Mouse (Mus musculus) frontal cortex, postnatal 36 days (tissue): ENCODE measurements around the gene Krt18.

Experiments
- DNase-seq, 2 experiments: peaks; one replicate each; pipeline ENCODE4 v3.0.0; 2022; ENCODE audit warnings: low spot score in 2 of 2

Krt18 gene

DNA sequence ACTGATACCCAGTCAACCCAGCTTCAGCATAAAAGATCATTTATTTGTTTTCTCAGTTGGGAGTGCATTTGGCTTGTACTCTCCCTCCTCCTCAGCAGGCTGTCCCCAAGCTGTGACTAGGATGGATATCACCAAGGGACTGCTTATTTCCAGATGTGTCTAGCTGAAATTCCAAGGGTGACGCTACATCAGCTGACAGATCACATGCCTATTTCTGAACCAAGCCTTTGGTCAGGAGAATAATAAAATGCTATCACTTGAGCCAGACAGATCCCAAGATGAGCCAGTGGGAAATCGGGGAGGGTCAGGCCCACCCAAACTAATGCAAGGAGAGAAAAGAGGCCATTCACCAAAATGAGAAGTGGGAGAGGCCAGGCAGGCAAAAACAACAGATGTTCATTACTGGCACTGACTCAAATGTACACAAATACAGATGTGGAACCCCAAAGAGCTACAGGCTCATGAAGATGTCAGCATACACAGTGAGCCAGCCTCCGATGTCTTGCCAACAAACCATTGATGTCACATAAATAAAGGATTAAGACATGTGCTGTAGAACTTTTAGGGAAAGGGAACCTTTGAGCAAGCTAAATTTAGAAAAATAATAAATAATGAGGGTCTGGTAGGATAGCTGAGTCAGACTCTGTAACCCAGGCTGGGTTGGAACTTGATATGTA lies 17.3 kb upstream of the Krt18 start:
- no peak for DNase-seq

DNA sequence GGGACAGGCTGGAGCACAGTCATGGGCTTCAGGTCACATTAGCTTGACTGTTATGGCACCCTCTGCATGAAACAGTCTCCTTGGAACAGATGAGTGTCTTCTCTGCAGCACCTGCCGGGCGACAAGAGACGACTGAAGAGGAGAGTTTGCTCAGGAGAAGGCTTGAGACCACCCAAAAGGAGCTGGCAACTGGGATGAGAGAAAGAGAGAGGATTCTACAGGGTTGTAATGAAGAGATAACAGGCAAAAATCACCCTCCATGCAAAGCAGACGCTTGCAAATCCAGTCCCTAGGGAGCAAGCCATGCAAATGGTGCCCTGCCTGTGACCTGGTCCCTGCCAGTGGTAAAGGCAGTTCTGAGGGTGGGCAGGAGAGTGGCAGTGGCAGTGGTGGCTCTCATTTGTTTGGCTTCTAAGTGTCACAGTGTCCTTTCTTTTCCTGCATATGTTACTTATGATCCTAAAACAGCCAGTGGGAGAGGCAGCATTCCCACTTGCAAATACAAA lies 15.7 kb upstream of the Krt18 start:
- DNase-seq: no peak

- peak in 1 of 2 experiments; percentile 28 for DNase-seq
Measured at GRCm38 (mm10) chr15:102013651-102014050, 14.3 kb upstream of the Krt18 start.

DNA sequence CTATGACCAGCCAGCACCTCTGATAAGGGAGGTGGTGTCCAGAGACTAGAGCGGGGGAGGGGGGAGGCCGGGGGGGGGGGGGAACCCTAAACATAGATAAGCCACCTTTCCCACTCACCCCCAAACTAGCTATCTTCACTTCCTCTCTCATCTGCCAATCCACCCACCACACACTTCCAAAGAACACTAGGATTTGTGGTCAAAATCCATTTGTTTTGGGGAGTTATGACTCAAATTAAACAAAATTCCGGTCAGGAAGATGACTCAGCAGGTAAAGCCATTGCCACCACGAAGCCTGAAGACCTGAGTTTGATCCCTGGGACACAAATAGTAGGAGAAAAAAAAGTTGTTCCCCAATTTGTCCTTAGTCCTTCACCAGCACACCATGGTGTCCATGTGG lies 13.1 kb upstream of the Krt18 start:
- no peak for DNase-seq

DNA sequence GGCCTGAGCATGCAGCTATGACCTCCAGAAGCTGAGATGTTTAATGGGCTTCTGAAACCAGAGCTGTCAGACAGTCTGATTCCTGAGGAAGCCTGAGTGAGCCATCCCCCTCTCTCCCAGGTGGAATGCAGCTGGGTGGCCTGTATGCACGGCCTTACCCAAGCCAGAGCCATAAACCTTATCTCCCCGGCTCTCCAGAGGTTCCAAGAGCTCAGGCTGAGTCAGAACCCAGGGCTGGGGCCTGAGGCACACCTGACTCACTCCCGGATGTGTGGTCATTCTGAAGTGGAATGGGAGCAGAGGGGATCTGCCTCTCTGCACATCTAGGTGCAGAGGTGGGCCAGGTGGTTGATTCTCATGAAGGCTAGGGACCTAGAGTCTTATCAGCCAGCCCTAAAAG lies 11.9 kb upstream of the Krt18 start:
- no peak for DNase-seq

DNA sequence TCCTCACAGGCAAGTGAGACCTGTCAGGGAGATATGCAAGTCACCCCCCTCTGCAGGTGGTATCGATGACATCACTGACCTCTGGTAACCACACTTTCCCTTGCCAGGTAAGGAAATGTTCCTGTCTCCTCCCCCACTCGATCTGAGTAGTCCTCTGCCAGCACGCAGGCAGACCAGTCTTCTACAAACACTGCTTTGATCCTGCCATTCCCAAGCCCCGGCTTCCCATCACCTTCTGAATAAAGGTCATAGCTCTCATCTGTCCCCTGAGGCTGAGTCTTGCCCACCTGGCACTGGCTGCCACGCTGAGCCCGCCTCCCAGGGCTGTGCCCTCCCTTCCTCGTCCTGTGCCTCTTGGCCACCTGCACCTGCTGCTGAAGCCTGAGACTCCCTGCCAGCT lies 11.2 kb upstream of the Krt18 start:
- DNase-seq: no peak

DNA sequence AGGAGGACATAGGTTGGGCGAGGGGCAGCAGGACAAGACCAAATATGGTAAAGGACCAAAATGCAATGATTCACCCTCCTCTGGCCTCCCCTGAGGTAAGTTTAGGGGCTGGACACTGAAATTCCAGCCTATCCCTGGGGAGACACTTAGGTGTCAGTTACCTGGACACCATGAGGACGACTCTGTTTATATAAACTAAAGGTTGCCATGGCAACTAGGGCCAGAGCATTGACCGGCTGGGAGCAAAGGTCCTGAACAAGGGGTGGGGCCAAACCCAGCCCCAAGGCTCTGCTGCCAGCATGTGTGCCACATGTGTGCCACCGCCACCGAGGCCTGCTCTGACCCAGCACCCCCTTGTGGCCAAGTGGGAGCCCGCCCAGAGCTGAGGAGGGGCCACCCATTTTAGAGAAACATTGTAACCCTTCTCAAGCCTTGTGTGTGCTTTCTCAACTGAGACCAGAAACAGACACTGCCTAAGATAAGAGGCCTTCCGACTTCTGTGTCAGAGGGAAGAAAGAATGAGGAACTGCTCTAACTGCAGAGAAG lies 10.0 kb upstream of the Krt18 start:
- no peak for DNase-seq

- no peak for DNase-seq
Measured at GRCm38 (mm10) chr15:102022481-102022880, 5.5 kb upstream of the Krt18 start.

DNA sequence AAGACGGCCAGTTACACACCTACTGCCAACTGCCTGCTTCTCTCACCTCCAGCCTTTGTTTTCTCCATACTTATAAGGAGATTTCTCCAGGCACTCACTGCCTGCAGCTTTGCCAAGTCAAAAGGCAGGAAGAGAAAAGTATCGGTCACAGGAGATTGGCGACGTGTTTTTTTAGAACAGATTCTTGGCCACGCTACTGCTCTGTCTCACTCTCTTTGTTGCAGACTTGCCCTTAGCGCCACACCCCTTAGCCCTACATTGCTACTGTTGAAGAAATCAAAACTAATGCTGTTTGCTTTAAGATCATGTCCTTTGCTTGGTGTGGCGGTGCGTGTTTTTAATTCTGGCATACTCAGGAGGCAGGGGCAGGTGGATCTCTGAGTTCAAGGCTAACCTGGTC lies 4.1 kb upstream of the Krt18 start:
- DNase-seq: no peak

GRCm38 (mm10) chr15:102025136-102025872 lies 2.7 kb upstream of the Krt18 start:
- DNase-seq: no peak

DNA sequence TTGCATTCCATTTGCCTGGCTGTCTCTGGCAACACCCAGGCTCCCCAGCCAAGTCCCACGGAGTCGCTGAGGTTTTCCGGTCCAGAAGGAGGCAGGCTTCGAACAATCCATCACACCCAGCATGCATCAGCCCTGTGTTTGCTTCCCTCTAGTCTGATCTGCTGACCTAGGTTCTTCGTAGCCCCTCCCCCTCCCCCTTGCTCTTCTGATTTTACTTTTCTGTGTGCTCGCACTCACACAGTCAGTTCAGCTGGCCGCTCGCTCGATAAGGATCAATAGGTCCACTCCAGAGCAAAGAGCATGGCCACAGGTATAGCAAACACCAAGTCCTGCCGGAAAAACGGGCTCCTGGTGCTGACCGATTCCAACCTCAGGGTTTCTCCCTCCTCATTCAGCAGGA lies 1.6 kb upstream of the Krt18 start:
- no peak for DNase-seq

DNA sequence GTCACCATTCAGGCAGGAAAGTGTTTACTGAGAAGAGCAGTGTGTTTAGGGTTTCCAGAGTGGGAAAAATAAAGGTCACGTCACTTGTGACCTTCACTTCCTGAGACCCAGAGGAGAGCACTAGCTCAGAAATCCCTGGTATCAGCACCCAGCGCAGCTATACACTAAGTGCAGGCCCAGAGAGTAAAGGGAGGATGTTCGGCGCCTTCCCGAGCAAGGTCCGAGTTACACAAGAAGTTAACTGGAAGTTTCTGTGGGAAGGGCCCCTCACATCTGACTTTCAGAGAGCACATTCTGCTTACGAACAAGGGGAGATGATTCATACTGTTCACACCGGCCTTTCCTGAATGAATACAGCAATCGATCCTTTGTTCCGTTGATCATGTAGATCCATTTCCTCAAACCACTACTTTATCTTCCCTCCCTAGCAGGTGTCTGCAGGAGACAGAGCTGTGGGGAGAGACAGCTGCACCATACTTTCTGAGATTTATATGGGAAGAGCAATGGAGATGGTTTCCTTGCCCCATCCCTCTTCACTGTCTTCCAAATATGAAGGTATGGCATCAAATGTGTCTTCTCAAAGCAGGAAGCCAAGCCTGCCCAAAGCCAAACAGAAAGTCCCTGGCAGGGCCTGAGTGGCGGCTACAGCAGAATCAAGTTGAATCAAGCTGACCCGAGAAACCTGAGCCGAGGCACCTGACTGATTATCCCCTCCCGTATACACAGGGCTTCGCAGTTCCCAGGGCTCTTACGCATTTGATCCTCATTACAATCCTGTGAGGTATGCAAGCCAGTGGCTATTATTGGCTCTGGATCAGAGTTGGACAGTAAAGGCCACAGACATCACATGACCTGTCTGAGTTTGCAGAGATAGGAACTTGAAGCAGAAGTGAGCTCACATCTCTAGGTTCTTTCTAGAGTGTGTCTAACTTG lies 6.4 kb downstream of the Krt18 start:
- DNase-seq: no peak

GRCm38 (mm10) chr15:102040277-102040676 lies 12.3 kb downstream of the Krt18 start:
- no peak for DNase-seq

DNA sequence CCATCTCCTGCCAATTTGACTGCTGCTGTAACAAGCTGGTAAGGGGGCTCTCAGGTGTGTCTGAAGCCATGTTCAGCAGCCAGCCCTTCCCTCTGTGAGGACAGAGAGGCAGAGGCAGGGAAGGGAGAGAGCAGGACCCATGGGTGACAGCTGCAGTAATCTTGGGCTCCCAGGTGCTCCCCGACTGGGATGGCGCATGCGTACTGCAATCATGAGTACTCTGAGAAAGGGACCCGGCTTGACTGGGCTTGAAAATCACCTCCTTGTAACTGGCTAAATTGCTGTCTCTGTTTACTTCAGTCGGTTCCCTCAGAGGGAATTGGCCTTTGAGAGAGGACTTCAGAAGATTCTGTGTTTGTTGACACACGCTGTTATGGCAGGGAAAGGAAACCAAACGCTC lies 14.0 kb downstream of the Krt18 start:
- DNase-seq: no peak

- DNase-seq: no peak
Measured at GRCm38 (mm10) chr15:102044745-102045144, 16.8 kb downstream of the Krt18 start.

GRCm38 (mm10) chr15:102045691-102046090 lies 17.7 kb downstream of the Krt18 start:
- no peak for DNase-seq

DNA sequence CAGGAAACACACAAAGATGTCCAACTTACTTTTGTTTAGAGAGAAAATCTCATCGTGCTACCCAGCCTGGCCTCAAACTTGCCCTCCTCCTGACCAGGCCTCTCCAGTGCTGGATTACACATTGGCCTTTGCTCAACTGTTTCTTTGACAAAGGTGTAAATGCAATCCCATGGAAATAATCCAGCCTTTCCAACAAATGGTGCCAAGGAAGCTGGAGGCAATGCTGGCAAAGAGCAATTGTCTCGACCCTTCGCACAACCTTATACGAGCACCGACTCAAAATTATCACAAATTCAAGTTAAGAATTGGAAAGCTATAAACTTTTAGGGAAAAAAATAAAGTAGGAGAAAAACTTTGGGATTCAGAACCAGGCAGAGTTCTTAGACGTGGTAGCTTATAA lies 20.0 kb downstream of the Krt18 start:
- DNase-seq: no peak

DNA sequence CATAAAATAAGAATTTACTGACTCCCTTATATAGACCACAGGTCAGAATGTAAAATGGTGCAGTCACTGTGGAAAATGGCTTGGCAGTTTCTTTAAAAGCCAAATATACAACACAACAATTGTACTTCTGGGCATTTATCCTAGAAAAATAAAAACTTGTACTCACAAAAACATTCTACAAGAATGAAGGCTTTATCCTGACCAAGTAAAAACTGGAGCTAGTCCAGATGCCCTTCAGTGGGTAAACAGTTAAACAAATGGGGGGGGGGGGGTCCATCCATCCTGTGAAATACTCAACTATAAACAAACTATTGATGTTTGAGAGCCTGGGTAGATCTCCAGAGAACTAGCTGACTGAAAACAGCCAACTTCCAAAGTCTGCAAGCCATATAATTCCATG lies 21.9 kb downstream of the Krt18 start:
- DNase-seq: no peak

GRCm38 (mm10) chr15:102051920-102052683 lies 24.1 kb downstream of the Krt18 start:
- peak; percentile 49 to 57 for DNase-seq

DNA sequence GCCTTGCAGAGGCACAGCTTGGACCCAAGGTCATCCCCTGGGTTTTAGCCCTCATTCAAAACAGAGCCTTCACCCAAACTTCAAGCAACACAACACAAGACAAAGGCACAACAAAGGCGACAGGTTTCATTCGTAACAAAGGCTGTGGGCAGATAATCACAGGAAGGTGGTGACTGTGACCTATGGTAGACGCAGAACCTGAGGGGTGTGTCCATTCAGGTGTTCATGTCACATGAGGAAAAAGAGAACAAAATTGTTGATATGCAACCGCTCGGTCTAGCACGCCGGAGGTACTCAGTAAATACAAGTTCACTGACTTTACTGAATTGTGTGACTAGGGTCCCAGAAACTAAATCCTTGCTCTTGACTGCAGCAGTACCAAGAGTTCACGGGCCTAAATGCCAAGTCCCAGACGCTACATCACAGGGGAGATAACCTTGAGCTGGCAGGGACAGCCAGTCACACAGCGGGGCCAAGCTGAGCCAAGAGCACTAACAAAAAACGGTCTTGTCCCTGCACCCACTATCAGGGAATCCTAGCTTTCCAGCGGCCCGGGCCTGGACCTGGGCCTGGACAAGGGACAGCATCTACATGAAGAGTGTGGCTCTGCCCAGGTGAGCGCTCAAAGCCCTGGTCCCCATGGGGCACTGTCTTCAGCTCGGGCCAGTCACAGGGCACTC lies 28.7 kb downstream of the Krt18 start:
- DNase-seq: no peak
